16 mouse cellular contexts compared by ENCODE assay signal in the genomic region with DNA sequence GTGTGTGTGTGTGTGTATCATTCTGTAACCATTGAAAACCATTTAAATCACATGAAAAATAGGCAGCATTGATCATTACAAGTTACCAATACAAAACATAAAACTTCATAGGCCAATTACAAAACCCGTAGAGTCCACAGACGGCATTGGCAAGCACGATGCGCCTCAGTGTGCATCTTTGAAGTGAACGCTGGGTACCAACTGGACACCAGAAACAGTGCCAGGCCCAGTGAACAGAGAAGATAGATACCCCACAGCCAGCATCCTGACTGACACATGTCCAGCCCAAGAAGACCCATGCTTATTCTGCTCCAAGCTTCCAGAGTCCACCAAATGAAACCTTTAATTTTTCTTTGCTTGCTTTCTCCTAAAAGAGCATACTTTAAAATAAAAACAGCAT. TPM values are rescaled to one million over a fixed set of nuclear protein-coding genes. Genes with fewer than 3 reads are reported as not detected.
"Had no signal": no experiment of that assay in that cellular context is flagged by ENCODE, and none has a peak within 500 bp of the region (broad histone marks: within the 10 kb centered on the region; RNA-seq: fewer than 3 reads in every experiment).

No protein-coding gene starts in this region.

- H3K4me1 ChIP-seq: kidney, embryonic 15.5 days; limb, embryonic 13.5 days had no signal

- H3K4me3 ChIP-seq: kidney, embryonic 15.5 days; left cerebral cortex, adult 2 months; limb, embryonic 13.5 days; midbrain, embryonic 13.5 days; myocyte; neural tube, embryonic 15.5 days had no signal

- DNase-seq: kidney, postnatal 14 days; lung, adult 18-20 months; lung, postnatal 36 days; right cerebral cortex, adult 18-20 months; right cerebral cortex, postnatal 25 days; thymus, postnatal 36 days had no signal

- ATAC-seq: lung, postnatal 0 days; midbrain, embryonic 13.5 days had no signal

- H3K27me3 ChIP-seq: kidney, embryonic 15.5 days; limb, embryonic 13.5 days; midbrain, embryonic 13.5 days; neural tube, embryonic 15.5 days had no signal

- H3K27ac ChIP-seq: kidney, embryonic 15.5 days; left cerebral cortex, adult 2 months; limb, embryonic 13.5 days; liver, embryonic 14.5 days; midbrain, embryonic 13.5 days; neural tube, embryonic 15.5 days had no signal

- H3K36me3 ChIP-seq: kidney, embryonic 15.5 days; limb, embryonic 13.5 days; midbrain, embryonic 13.5 days; neural tube, embryonic 15.5 days had no signal

- H3K9me3 ChIP-seq: kidney, embryonic 15.5 days; limb, embryonic 13.5 days; midbrain, embryonic 13.5 days; neural tube, embryonic 15.5 days had no signal

- H3K9ac ChIP-seq: kidney, embryonic 15.5 days; limb, embryonic 13.5 days; liver, embryonic 14.5 days; midbrain, embryonic 13.5 days; neural tube, embryonic 15.5 days had no signal

- H3K4me2 ChIP-seq: kidney, embryonic 15.5 days; limb, embryonic 13.5 days; midbrain, embryonic 13.5 days; neural tube, embryonic 15.5 days had no signal

RNA-seq across cellular contexts. Expression of gene Rims1, which starts 18.2 kb away (rescaled TPM):
- total RNA-seq: megakaryocyte progenitor cell, adult 5-6 weeks had no signal
- polyA plus RNA-seq: liver, adult 2 months; myocyte had no signal
